Mouse (Mus musculus) layer of hippocampus, adult 2 months (tissue): ENCODE results near the gene Hmgcs1. TPM values are rescaled to one million over a fixed set of nuclear protein-coding genes. Genes with fewer than 3 reads are reported as not detected.
"Not testable (repeated sequence)": the region's sequence is repeated elsewhere in the genome, so short reads cannot be mapped to it uniquely, and the experiment has no call there.

ENCODE experiments used
- DNase-seq, 2 experiments: peaks; one replicate each; pipeline ENCODE4 v3.0.0; 2022; ENCODE audit warnings: low spot score in 2 of 2
- H3K27ac ChIP-seq: fragments of 200-600 bp; 2 replicates; pipeline ENCODE4 v1.8.1; 2022
- H3K4me3 ChIP-seq: fragments of 200-600 bp; 2 replicates; pipeline ENCODE4 v1.8.1; 2022; ENCODE audit warnings: mild to moderate bottlenecking
- CTCF ChIP-seq: fragments of 200-600 bp; conservative IDR thresholded peaks from 2 replicates; pipeline ENCODE4 v1.8.1; 2022; ENCODE audit warnings: antibody characterized with exemption, mild to moderate bottlenecking, moderate library complexity
- total RNA-seq, 2 experiments: library from RNA; stranded (reverse); gene quantifications; 2 replicates each; pipeline ENCODE4 v1.2.3; 2021

Hmgcs1 gene
- total RNA-seq, 2 experiments from 2014 or later, result 192 to 193 TPM

- Histone ChIP-seq H3K4me3 (no peak overlapping the region), H3K27ac (no peak overlapping the region)
- DNase-seq, result no peak
- no peak for TF ChIP-seq CTCF
These were observed 9.0 kb upstream of the Hmgcs1 start for GRCm38 (mm10) chr13:119681161-119681560.

DNA sequence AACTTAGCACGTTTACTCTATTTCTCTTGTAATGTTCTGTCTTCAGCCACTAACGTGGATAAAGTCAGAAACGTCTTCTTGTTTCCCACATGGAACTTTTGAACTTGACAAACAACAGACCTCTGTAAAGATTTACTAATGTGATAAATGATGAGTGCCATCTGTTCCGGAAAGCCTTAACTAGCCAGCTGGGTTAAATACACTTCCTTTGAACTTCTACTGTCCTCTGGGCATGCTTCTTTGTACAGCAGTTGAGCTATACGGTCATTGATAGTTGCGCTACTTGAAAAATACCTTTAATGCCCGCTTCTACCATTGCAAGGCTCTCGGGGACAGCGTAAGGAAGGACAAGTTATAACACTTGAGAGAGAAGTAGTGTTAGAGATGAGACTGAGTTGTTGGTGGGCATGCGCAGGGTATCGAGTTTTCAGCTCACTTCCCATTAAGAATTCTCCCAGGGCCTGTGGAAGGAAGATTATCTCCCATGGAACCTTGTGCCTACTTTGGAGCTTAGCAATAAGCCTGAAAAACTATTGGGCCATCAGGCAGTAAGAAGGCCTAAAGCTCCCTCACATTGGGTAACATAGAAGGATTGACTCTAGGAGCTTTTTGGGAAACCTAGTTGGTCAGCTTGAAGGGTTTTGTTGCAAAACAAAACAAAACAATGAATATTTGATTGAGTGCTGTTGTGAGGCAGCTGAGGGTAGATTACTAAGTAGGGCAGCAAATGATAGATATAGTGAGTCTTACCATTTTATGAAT, 5.6 kb upstream of the Hmgcs1 start:
- DNase-seq, result no peak
- Histone ChIP-seq H3K4me3 (no peak overlapping the region), H3K27ac (no peak overlapping the region)
- TF ChIP-seq CTCF, result no peak

- no peak for TF ChIP-seq CTCF
- Histone ChIP-seq H3K27ac (peak overlapping the region; percentile 93), H3K4me3 (peak overlapping the region; percentile 97)
- no peak for DNase-seq
These were observed 505 bp upstream of the Hmgcs1 start for GRCm38 (mm10) chr13:119689709-119690038.

GRCm38 (mm10) chr13:119690876-119691620, 869 bp downstream of the Hmgcs1 start:
- Histone ChIP-seq H3K4me3 (peak overlapping the region; percentile 97), H3K27ac (peak overlapping the region; percentile 98)
- no peak for TF ChIP-seq CTCF
- DNase-seq, result no peak

GRCm38 (mm10) chr13:119691958-119692357, 1.8 kb downstream of the Hmgcs1 start:
- Histone ChIP-seq H3K27ac (0 out of 2 replicates have a peak overlapping the region, but pooled peaks have one; percentile 98), H3K4me3 (peak overlapping the region; percentile 97)
- DNase-seq, result not testable (repeated sequence)

DNA sequence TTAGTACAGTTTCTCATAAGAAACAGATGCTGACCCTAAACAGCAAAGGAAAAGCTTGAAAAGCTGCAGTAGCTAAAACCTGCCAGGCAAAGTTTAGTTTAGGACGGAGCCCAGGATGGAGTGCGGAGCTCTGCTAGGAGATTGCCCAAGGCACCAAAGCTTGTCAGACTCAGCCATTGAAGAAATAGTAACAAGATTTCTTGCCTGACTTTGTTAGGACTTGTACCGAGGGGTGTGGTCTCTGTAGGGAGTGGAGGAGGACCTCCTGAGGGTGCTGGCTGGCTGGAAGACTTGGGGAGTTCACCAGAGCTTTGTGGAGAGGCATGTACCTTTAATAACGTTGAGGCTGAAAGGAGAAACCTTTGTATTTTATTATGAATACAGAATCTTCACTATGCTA, 5.5 kb downstream of the Hmgcs1 start:
- TF ChIP-seq CTCF, result no peak
- H3K27ac ChIP-seq, result no peak overlapping the region
- H3K4me3 ChIP-seq, result no peak overlapping the region
- no peak for DNase-seq

DNA sequence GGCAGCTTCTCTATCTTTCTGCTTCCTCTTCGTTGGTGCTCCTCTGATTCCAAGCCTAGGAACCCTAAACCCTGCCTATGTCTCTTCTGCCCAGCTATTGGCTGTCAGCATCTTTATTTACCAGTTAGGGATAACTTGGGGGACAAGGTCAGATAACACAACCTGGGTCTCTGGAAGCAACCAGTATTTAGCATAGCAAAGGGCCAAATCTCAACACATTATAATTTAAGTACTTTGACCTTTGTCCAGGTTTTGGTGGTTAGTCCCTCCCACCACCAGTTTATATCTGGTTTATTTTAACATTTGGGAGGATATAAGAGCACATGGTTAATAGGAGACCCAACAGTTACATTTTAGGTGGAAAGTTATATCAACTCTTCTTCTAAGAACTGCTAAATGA, 6.3 kb downstream of the Hmgcs1 start:
- DNase-seq, result no peak
- Histone ChIP-seq H3K4me3 (no peak overlapping the region), H3K27ac (no peak overlapping the region)
- no peak for TF ChIP-seq CTCF

- no peak overlapping the region for H3K27ac ChIP-seq
- no peak for TF ChIP-seq CTCF
- no peak for DNase-seq
- no peak overlapping the region for H3K4me3 ChIP-seq
These were observed 8.3 kb downstream of the Hmgcs1 start for GRCm38 (mm10) chr13:119698436-119698835.

GRCm38 (mm10) chr13:119704280-119704679, 14.1 kb downstream of the Hmgcs1 start:
- no peak overlapping the region for H3K4me3 ChIP-seq
- no peak for TF ChIP-seq CTCF
- H3K27ac ChIP-seq, result no peak overlapping the region
- DNase-seq, result no peak

GRCm38 (mm10) chr13:119706278-119706880, 16.2 kb downstream of the Hmgcs1 start:
- not testable (repeated sequence) for H3K27ac ChIP-seq, DNase-seq, H3K4me3 ChIP-seq

GRCm38 (mm10) chr13:119706953-119707352, 16.8 kb downstream of the Hmgcs1 start:
- Histone ChIP-seq H3K4me3 (no peak overlapping the region), H3K27ac (no peak overlapping the region)
- TF ChIP-seq CTCF, result no peak
- no peak for DNase-seq

DNA sequence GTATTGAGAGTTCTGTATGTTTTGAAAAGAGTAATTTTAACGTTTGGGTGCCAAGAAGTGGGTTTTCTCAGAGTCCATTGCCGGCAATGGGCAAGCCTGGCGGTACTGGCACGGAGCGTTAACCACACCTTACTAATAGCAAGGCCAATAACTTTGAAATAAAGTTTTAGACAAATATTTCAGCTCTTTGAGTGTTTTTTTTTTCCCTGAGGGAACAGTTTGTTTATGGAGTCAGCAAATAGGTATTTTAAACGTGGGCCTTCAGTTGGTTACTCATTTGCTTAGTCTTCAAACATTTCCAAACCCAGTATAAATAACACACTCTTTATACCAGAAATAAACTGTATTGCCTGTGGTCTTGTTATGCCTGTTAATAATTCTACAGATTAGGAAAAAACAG, 17.7 kb downstream of the Hmgcs1 start:
- DNase-seq, result no peak
- Histone ChIP-seq H3K27ac (no peak overlapping the region), H3K4me3 (no peak overlapping the region)
- no peak for TF ChIP-seq CTCF

- no peak for DNase-seq
- Histone ChIP-seq H3K27ac (no peak overlapping the region), H3K4me3 (no peak overlapping the region)
- no peak for TF ChIP-seq CTCF
These were observed 18.8 kb downstream of the Hmgcs1 start for GRCm38 (mm10) chr13:119708941-119709340.
